Mouse (Mus musculus) small intestine, adult 2 months (tissue): Measurements from ENCODE around the gene Gtsf1. TPM values are rescaled to one million over a fixed set of nuclear protein-coding genes. Genes with fewer than 3 reads are reported as not detected.

ENCODE experiments used
- H3K27ac ChIP-seq: fragments of 200-500 bp; 2 replicates; pipeline ENCODE4 v1.5.1; 2012; ENCODE audit warnings: low read depth, low read length, control low read depth, inconsistent platforms; ENCODE audit not compliant: insufficient read depth
- H3K27me3 ChIP-seq: fragments of 200-500 bp; 2 replicates; pipeline ENCODE4 v1.6.1; 2012; ENCODE audit warnings: mild to moderate bottlenecking, moderate library complexity, low read length, inconsistent platforms; ENCODE audit not compliant: control insufficient read depth, insufficient read depth
- H3K36me3 ChIP-seq: fragments of 200-500 bp; 2 replicates; pipeline ENCODE4 v1.6.1; 2012; ENCODE audit warnings: mild to moderate bottlenecking, low read length, control low read depth, inconsistent platforms; ENCODE audit not compliant: control insufficient read depth, insufficient read depth
- H3K4me1 ChIP-seq: fragments of 200-500 bp; 2 replicates; pipeline ENCODE4 v1.6.1; 2012; ENCODE audit warnings: low read length, inconsistent platforms, mixed read lengths; ENCODE audit not compliant: control insufficient read depth, insufficient read depth, insufficient read length
- H3K4me3 ChIP-seq: fragments of 200-500 bp; 2 replicates; pipeline ENCODE4 v1.5.1; 2012; ENCODE audit warnings: low read depth, mild to moderate bottlenecking, control low read depth, inconsistent platforms, low read length, moderate library complexity
- CTCF ChIP-seq: fragments of 200-500 bp; IDR thresholded peaks from 2 replicates; pipeline ENCODE4 v1.5.1; 2012; ENCODE audit warnings: low read depth, mild to moderate bottlenecking, control low read depth, inconsistent platforms, low read length, moderate library complexity, mixed read lengths; ENCODE audit not compliant: insufficient replicate concordance, insufficient read length; ENCODE audit errors: extremely low read depth
- POLR2A ChIP-seq: fragments of 200-500 bp; IDR thresholded peaks from 2 replicates; pipeline ENCODE4 v1.6.1; 2012; ENCODE audit warnings: low read depth, mild to moderate bottlenecking, control low read depth, inconsistent platforms, low read length, moderate library complexity
- WGBS: fragments of 180-500 bp; shearing (Covaris S2); methylation state at CpG from one replicate; pipeline ENCODE4 v1.1.7; 2018; 5-methylcytosine and 5-hydroxymethylcytosine counted together
- polyA plus RNA-seq: library from polyadenylated mRNA; depleted of rRNA; stranded (reverse); fragments of >200 nt; gene quantifications from 2 replicates; pipeline ENCODE4 v1.2.3, GENCODE M21; 2012; rRNA removed

The Gtsf1 gene
- polyA plus RNA-seq, 1 experiment: not detected

DNA sequence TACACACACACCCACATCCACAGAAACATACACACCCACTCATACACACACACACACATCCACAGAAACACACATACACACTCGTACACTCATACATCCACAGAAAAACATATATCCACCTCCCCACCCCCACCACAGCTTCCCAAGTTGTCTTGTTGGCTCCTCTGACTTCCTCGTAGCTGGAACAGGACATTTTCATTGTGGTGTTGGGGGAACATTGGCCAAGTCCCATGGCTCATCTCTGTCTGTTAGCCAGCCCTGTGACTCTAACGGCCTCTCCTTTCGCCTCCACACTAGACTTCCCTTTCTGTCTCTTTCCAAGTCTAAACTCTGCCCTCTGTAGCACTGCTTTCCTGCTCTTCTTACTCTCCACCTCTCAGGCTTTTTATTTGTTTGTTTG is 72.5 kb downstream of the Gtsf1 start:
- TF ChIP-seq POLR2A (no peak), CTCF (no peak)
- WGBS: 70% methylated on average over 4 of the region's 4 CpGs
- no peaks in the 10 kb centered on the region for H3K27me3 ChIP-seq
- peaks cover 3% of the 10 kb centered on the region; the same call in 1 of the 2 replicates for H3K4me1 ChIP-seq
- H3K4me3 ChIP-seq: no peak overlapping the region
- peaks cover 6% of the 10 kb centered on the region for H3K36me3 ChIP-seq
- H3K27ac ChIP-seq: no peak overlapping the region

DNA sequence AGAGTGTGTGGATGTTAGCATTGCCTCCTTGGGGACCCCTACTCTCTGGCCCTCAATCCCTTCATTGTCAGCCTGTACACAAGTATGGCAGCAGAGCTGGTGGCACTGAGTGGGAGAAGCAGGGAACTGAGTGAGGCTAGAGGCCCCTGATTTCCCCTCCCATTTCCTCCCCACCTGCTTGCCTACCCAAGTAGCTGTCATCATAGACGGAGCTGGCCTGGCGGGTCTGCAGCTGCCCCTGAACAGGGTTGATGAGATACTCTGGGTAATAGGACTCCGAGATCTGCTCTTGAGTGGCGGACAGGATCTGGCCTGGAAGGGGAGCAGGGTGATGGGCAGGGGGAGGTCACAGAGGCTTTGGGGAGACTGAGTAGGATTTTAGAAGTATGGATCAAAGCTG is 74.1 kb downstream of the Gtsf1 start:
- TF ChIP-seq POLR2A (no peak), CTCF (no peak)
- Histone ChIP-seq H3K36me3 (peaks cover 9% of the 10 kb centered on the region), H3K27me3 (no peaks in the 10 kb centered on the region), H3K4me1 (no peaks in the 10 kb centered on the region; the same call in 1 of the 2 replicates), H3K4me3 (no peak overlapping the region), H3K27ac (no peak overlapping the region)
- 84% methylated on average over 4 of the region's 4 CpGs for WGBS

DNA sequence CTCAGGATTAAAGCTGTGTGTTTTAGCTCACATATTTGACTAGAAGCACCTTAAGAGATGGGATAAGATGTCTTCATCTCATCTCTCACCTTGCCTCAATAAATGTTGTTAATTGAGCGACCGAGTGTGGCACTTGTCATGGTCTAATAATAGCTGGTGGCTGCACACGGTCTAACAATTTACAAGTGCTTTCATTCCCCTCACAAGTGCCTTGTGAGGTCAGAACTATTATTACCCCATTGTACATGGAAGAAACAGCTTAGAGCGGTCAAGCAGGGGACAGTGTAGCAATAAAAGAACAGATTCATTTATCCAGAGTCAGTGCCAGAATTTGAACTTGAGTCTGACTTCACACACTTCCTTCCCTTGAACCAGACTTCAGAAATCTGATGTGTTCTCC is 74.8 kb downstream of the Gtsf1 start:
- H3K27me3 ChIP-seq: no peaks in the 10 kb centered on the region
- TF ChIP-seq CTCF (no peak), POLR2A (no peak)
- H3K4me1 ChIP-seq: no peaks in the 10 kb centered on the region
- H3K4me3 ChIP-seq: no peak overlapping the region
- H3K36me3 ChIP-seq: peaks cover 9% of the 10 kb centered on the region
- no peak overlapping the region for H3K27ac ChIP-seq
- 81% methylated on average over 4 of the region's 4 CpGs for WGBS

DNA sequence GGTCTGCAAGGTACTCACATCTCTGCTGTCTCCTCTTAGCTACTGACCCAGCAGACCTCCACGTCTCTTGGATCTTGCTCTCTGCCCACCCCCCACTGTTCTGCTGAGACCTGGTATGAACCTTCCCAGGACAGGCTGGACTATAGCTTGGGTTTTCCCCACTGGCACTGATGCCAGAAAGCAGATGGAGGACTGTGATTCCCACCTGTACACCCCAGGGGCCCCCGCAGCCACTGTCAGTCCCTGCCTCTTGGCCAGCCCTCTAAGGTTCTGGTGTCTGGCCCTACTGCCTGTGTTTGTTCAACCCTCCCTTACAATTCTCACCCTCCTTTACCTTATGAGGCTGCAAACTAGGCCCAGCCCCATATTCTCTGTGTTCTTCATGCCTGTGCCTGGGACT is 75.6 kb downstream of the Gtsf1 start:
- TF ChIP-seq CTCF (no peak), POLR2A (no peak)
- no peaks in the 10 kb centered on the region for H3K4me1 ChIP-seq
- no peak overlapping the region for H3K27ac ChIP-seq
- no peaks in the 10 kb centered on the region for H3K27me3 ChIP-seq
- no peak overlapping the region for H3K4me3 ChIP-seq
- WGBS: 91% methylated on average over 2 of the region's 2 CpGs
- peaks cover 9% of the 10 kb centered on the region for H3K36me3 ChIP-seq

DNA sequence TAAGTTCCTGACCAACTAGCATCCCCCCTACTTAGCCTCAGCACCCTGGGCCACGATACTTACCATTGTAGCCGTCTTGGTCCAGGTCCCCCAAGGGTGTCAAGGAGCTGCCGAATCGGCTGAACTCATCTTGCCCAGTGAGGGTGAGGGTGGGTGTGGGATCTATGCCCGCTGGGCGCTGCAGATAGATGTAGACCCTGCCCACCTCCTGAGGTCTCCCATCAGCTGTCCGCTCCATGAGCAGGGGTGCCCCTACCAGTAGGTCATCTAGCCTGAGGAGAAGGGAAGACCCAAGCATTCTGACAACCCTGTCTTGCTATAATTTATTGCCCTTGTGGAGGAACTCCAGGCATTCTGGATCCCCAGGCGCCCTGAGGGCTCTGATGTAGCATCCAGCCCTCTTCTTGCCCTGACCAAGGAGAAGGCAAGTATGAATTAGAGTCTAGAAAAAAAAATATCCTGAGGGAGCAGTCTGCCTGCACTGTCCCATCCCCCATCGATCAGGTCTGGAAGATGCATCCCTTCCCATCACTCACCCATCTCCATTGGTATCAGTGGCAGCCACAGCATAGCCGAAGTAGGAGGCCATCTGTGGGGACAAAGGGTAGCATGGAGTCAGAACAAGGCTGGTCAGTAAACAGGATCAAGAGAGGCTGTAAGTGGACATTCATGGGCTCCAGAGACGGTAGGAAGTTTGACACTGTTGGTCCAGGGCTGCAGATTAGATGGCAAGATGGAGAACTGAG is 76.6 kb downstream of the Gtsf1 start:
- no peak overlapping the region for H3K27ac ChIP-seq
- no peaks in the 10 kb centered on the region for H3K27me3 ChIP-seq
- no peak overlapping the region for H3K4me3 ChIP-seq
- TF ChIP-seq POLR2A (no peak), CTCF (no peak)
- 90% methylated on average over 11 of the region's 11 CpGs for WGBS
- H3K36me3 ChIP-seq: peaks cover 9% of the 10 kb centered on the region
- H3K4me1 ChIP-seq: no peaks in the 10 kb centered on the region

DNA sequence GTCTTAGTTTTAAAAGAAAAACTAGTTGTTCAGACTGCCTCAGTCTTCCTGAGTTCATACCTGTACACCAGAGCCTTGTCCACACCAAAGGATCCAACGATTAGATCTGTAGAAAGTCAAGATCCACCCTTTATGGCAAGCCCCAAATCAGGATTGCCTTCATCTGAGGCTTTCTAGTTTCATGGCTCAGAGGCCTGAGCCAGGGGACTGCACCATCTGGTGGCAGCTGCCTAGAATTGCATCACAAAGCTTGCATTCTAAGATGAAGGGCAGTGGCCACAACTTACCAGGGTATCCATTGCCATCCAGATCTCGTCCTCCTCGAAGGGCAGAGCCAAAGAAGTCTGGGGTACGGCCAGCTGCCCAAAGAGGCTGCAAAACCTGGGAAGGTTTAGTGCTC is 77.4 kb downstream of the Gtsf1 start:
- Histone ChIP-seq H3K4me1 (no peaks in the 10 kb centered on the region), H3K27me3 (no peaks in the 10 kb centered on the region), H3K4me3 (no peak overlapping the region), H3K36me3 (peaks cover 9% of the 10 kb centered on the region), H3K27ac (no peak overlapping the region)
- peak; percentile 80; the same call in 1 of the 2 replicates for TF ChIP-seq CTCF
- TF ChIP-seq POLR2A: no peak
- 30% methylated on average over 4 of the region's 4 CpGs for WGBS

Other genes with a start within 250 kb of the Gtsf1 start
- gene Cbx5, start 190.7 kb downstream of the Gtsf1 start, polyA plus RNA-seq: 1.5 and 2.8 TPM in 2 replicates
- gene Hnrnpa1, start 190.0 kb downstream of the Gtsf1 start, polyA plus RNA-seq: 12.0 and 29.5 TPM in 2 replicates
- gene Nfe2, start 172.1 kb downstream of the Gtsf1 start, polyA plus RNA-seq: 0.39 and 0.83 TPM in 2 replicates
- 64.9 and 111 TPM in 2 replicates for gene Copz1, start 157.8 kb downstream of the Gtsf1 start, polyA plus RNA-seq
- 0.06 and 0.11 TPM in 2 replicates for gene Gpr84, start 119.9 kb downstream of the Gtsf1 start, polyA plus RNA-seq
- 6.1 and 7.5 TPM in 2 replicates for gene Zfp385a, start 90.4 kb downstream of the Gtsf1 start, polyA plus RNA-seq
- gene Itga5, start 63.7 kb downstream of the Gtsf1 start, polyA plus RNA-seq: 8.8 and 9.4 TPM in 2 replicates
- gene Gtsf2, start 18.0 kb upstream of the Gtsf1 start, polyA plus RNA-seq: not detected in 2 replicates
- gene Nckap1l, start 23.3 kb upstream of the Gtsf1 start, polyA plus RNA-seq: 3.4 and 5.9 TPM in 2 replicates
- 2.3 and 4.2 TPM in 2 replicates for gene Pde1b, start 72.6 kb upstream of the Gtsf1 start, polyA plus RNA-seq
- gene Ppp1r1a, start 107.5 kb upstream of the Gtsf1 start, polyA plus RNA-seq: 2.3 and 2.7 TPM in 2 replicates
- gene Glycam1, start 134.6 kb upstream of the Gtsf1 start, polyA plus RNA-seq: 0.38 and 0.50 TPM in 2 replicates